Mouse (Mus musculus) stomach, postnatal 0 days (tissue): ENCODE results near the gene Olfml1.

Experiments
- CTCF ChIP-seq: IDR thresholded peaks from 2 replicates; pipeline ENCODE4 v1.5.1; 2016; ENCODE audit warnings: antibody characterized with exemption, low read depth, mild to moderate bottlenecking, moderate library complexity
- EP300 ChIP-seq: optimal IDR thresholded peaks from 2 replicates; pipeline ENCODE3; 2016; ENCODE audit warnings: antibody characterized with exemption

GRCm38 (mm10) chr7:107568971-107569370, 1.7 kb downstream of the Olfml1 start:
- TF ChIP-seq CTCF = no peak
- no peak for TF ChIP-seq EP300
